Mouse (Mus musculus) spleen, postnatal 36 days (tissue): ENCODE results near the gene Ccdc28b.

Experiments used
- DNase-seq, 2 experiments: peaks; one replicate each; pipeline ENCODE4 v3.0.0; 2022; ENCODE audit warnings: low spot score in 2 of 2, mixed read lengths in 1 of 2

Ccdc28b gene

DNA sequence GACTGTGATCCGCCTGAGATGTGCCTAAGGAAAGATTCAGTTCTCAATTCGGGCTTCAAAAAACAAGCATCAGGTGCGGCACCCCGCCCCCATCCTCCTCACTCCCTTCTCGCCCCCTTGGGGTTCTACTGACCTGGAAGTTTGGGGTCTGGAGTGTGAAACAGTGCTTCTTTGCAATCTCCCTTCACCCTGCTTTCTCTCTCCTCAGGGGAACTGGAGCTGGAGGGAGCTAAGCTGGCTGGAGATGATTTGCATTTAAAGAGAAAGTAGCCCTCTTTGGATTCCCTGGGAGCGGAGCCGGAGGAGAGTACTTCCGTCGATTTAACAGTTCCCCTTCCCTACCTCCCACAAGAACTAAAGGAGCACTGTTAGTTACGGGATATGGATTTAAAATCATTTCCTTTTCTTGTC lies at the start of gene Ccdc28b:
Gene Ccdc28b, minus strand, starts transcription at position 267 of the 411 bp plus-strand sequence.
- DNase-seq: peak in 1 of 2 experiments; percentile 35

DNA sequence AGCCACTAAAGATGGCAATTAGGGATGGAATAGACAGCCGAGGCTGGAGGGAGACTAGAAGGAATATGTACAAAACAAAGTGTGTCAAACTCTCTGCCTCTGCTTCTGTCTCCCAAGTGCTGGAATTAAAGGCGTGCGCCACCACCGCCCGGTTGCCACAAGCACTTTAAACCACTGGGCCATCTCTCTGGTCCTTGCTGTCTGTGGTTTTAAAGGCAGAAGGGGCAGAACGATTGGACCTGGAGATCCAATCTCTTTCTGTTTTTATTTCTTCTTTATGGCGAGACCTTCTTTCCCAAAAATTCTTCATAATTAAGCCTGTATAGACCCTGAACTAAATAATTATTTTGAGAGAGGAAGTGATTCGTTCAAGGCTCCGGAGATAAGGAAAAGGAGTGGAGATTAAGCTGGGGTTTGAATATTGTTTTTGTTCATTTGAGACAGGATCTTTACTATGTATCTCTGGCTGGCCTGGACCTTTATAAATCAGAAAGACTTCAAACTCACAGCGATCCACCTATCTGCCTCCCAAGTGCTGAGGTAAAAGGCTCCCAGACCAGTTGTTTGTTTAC lies 49.2 kb upstream of the Ccdc28b start:
- no peak for DNase-seq

- peak; percentile 76 to 78 for DNase-seq
Observed at GRCm38 (mm10) chr4:129672083-129672877, 48.5 kb upstream of the Ccdc28b start, which contains the start of gene Kpna6. Gene Kpna6 (minus strand): TSS chr4:129672767.

DNA sequence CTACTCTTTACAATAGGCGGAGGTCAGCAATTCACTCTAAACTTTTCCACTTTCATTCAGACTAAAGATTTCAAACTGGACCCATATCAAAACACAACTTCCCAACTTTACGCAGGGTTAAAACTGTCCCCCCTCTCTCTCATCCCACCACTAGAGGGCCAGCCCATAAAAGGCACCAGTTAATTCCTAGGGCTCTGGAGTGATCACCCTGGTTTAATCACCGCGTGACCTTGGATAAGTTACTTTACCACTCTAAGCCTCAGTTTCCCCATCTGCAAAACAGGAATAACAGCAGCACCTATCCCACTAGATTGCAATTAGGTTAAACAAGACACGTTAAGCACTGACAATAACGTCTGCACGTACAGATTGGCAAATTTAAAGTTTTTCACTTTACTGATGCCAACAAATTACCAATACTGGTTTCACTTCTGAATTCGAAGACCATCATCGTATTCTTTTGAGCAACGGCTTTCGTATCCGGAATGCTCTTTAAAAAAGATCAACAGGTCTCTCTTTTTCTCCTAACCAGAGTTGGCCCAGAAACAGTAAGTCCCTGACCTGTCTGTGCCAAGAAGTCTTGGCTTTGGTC lies 47.8 kb upstream of the Ccdc28b start:
- DNase-seq: peak; percentile 14 to 53

- DNase-seq: no peak
Observed at GRCm38 (mm10) chr4:129662255-129662813, 38.6 kb upstream of the Ccdc28b start.

- no peak for DNase-seq
Observed at GRCm38 (mm10) chr4:129661584-129661983, 37.8 kb upstream of the Ccdc28b start.

- no peak for DNase-seq
Observed at GRCm38 (mm10) chr4:129654770-129655169, 31.0 kb upstream of the Ccdc28b start.

GRCm38 (mm10) chr4:129650359-129650758 lies 26.6 kb upstream of the Ccdc28b start:
- DNase-seq: no peak

DNA sequence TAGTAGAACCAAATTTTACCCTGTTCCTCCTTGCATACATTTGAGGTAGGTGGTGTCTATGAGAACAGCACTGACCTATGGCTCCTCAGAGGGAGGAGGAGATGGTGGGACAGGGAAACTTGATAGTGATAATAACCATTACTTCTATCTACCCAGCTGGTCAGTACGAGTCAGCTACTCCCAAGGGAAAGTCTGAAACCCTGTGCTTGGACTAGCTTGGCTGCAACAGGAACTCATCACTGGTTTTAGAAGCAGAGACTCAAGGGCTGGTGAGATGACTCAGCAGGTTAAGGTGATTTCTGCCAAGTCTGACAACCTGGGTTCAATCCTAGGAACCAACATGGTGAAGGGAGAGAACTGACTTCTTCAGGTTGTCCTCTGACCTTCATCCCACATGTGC lies 24.9 kb upstream of the Ccdc28b start:
- DNase-seq: no peak

- no peak for DNase-seq
Observed at GRCm38 (mm10) chr4:129645204-129645603, 21.5 kb upstream of the Ccdc28b start.

DNA sequence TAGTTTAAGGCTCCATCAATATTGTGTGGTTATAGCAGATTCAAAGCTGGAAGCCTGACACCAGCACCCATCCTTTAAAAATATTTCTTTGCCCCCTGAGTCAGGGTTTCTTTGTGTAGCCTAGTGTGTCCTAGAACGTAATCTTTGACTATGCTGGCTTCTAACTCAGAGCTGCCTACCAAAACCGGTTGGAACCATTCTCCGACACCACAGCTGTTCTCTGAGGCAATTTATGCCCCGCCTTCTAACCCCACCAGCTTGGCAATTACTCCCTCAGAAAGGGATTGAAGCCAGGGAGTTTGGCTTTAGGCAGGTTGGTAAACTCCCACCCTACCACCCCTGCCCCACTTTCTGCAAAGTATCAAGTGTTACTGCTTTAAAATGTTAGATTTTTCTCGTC lies 18.0 kb upstream of the Ccdc28b start:
- no peak for DNase-seq

DNA sequence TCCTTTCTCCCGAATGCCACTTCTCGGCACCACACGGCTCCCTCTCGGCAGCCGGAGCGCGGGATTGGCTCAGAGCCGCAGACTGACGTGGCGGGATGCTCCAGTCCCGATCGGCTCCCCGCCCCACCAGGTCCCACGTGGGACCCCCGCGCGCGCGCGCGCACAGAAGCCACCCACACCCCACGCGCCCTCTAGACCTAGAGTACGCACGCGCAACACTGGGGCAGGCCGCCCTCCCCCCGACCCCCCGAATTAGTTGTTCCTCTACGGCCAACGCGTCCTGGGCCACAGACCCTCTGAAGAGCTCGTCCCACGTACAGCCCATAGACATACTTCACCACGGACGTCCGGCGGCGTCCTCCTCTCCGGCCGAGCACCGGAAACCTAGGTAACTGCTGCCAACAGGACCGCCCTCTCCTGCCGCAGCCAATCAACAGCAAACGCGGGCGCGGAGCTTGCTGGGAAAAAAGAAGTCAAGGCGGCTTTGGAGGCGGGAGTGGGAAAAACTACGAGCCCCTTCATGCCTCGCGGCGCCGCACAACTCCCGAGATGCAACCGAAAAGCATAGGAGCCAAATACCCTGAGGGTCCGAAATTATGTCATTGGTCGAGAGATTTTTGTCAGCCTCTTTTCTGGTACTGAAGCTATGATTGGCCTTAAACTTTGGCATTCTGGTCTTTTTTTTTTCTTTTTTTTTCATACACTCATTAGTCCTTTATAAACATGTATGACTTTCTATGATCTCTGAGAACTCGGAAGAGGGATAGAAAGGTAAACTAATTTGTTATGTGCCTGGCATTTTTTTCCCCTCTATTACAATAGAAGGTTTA lies 17.1 kb upstream of the Ccdc28b start, which contains the start of gene Txlna:
Gene Txlna, minus strand, starts transcription at position 428 of the 830 bp plus-strand sequence.
- peak; percentile 96 to 97 for DNase-seq

GRCm38 (mm10) chr4:129640101-129640637 lies 16.4 kb upstream of the Ccdc28b start:
- DNase-seq: no peak

GRCm38 (mm10) chr4:129639221-129639620 lies 15.5 kb upstream of the Ccdc28b start:
- no peak for DNase-seq

DNA sequence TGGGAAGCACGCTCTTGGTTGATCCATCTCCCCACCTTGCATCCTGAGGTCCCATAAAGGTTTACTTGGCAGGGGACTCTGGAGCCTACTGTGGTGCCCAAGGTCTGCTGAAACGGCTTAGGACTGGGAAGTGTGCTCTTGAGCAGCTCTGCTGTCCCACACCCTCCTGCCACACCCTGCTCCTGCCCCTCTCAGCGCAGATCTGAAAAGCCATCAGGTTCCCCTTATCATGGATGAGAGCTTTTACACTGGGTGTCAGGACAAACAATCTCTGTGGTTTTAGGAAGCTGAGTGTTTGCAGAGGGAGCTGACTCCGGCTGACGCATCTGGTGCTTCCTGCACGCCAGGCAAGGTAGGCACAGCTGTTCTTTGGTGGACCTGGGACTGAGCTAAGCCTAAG lies 10.1 kb upstream of the Ccdc28b start:
- DNase-seq: no peak

- no peak for DNase-seq
Observed at GRCm38 (mm10) chr4:129631867-129632266, 8.1 kb upstream of the Ccdc28b start.

- no peak for DNase-seq
Observed at GRCm38 (mm10) chr4:129630944-129631343, 7.2 kb upstream of the Ccdc28b start.

DNA sequence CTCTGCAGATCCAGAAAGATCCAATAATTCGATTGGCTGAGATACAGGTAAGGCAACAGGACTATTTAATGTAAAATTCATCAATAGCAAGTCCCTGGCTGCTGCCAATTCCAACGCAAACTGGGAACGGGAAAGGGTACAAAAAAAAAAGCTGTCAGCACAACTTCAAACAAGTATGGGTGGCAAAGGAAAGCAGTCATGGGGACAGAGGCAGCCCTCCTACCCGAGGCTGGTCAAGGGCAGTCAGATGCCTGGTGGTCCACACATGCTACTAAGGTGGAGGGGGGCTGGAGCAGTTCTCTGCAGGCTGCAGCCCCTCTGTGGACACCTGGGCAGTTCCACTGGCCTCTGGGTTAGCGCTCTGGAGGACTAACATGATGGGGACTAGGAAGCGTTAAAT lies 2.3 kb upstream of the Ccdc28b start:
- DNase-seq: no peak

DNA sequence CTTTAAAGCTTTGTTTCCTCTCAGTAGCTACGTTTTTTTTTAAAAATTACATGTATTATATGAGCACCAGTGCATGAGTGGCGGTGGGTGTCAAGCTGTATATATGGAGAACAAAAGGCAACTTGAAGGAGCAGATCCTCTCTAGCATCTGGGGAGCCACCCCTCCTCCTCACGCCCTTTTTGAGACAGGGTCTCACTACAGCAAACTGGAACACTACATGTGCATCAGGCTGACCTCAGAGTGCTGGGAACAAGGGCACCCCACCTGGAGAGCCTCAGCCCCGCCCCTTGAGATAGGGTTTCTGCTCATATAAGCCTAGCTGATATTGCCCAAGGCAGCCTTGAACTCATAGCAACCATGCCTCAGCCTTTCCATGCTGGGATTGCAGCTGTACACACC lies 1.7 kb upstream of the Ccdc28b start:
- no peak for DNase-seq

- peak; percentile 85 to 89 for DNase-seq
Observed at GRCm38 (mm10) chr4:129625029-129625370, 1.3 kb upstream of the Ccdc28b start.

DNA sequence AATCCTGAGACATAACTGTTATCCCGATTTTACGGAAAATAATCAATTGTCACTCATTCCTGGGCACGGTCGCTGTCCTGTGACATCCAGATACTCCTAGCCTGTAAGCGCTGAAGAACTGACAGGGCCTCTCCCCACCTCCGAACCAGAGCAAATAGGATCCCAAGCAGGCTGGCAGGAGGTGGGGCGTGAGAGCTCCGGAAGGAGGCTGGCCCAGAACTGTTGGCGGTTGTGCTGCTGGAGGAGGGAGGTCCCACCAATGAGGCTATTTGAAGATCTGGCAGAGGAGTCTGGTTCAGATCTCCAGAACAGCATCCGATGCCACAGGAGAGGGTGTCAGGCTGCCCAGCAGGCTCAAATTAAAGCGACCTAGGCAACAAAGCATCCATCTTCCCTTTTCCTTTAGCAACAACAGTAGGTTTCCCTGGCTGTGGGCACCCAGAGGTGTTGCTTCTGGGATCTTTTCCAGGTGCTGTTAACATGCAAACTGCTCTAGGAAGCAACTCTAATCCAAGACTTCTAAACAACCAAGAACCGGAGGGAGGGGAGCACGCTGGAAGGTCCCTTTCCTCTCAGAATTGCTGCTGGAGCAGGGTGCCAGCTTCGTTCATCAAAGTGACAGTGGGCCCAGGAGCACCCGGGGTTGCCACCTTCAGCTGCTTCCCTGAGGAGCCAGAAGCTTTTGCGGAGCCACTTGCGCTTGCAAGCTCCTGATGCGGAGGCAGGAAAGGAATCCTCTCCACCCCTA lies 708 bp upstream of the Ccdc28b start:
- DNase-seq: peak; percentile 87 to 89
